Comparison of ENCODE assay signal across 7 mouse cellular contexts in genomic region chr13:67108194-67108820, GRCm38 (mm10). TPM values are rescaled to one million over a fixed set of nuclear protein-coding genes. Genes with fewer than 3 reads are reported as not detected.
DNase-seq lines count a peak whose midpoint lies in the region; ATAC-seq lines count a peak whose summit lies in the region.

TSS of gene Gm28557 (minus strand) at chr13:67108604.

- intact Hi-C loops in gastrocnemius, postnatal 14 days (cut with DNase I; ENCODE audit: low total_unique reads) = no loop called here
- intact Hi-C loops in left cerebral cortex, postnatal 10 days (cut with DNase I) = no loop called here

- DNase-seq in adrenal gland, adult 18-20 months (ENCODE audit: low spot score in 2 of 2) = peak; percentile 75 to 80
- peak; percentile 99 for DNase-seq in embryo, embryonic 10.5 days (ENCODE audit: low spot score)
- peak; percentile 82 for DNase-seq in gastrocnemius, postnatal 14 days
- DNase-seq in left cerebral cortex, postnatal 10 days (ENCODE audit: extremely low spot score in 1 of 2, low spot score in 2 of 2) = peak; percentile 89 to 95
- DNase-seq in right cerebral cortex, postnatal 25 days = peak; percentile 85

- ATAC-seq in inflammation-experienced regulatory T-cells, adult 6 months = peak; percentile 97
- ATAC-seq in megakaryocyte-erythroid progenitor cell, adult 5-6 weeks (replicated peaks; ENCODE audit: low FRiP score, low TSS enrichment, poor library complexity, severe bottlenecking) = peak; percentile 98

RNA-seq across cellular contexts. Expression of gene Gm28557, which starts in this region (rescaled TPM):
- 1 to 10 TPM; 5.5 to 6.5 TPM for total RNA-seq in adrenal gland, adult 18-20 months (2021)
- 1 to 10 TPM in 1 of 2 experiments, under 1 TPM in 1; 0.98 to 1.8 TPM for total RNA-seq in gastrocnemius, postnatal 14 days (2021)
- 1 to 10 TPM; 3.7 to 5.5 (median 4.8) TPM for polyA plus RNA-seq in inflammation-experienced regulatory T-cells, adult 6 months (2017; shearing (Covaris generic))
- total RNA-seq in left cerebral cortex, postnatal 10 days (2021) = 1 to 10 TPM; 1.2 to 1.7 TPM
- total RNA-seq in megakaryocyte-erythroid progenitor cell, adult 5-6 weeks (2014; fragmentation: Nextera tagmentation) = 3.1 and 6.2 TPM in 2 replicates
- 5.3 and 6.3 TPM in 2 replicates for total RNA-seq in megakaryocyte-erythroid progenitor cell, adult 5-6 weeks (2017)

Comparison
In these comparisons a context has a peak if more than half of its experiments do, and no peak if none do; other contexts are left out.
1. Peak in every context shown above with its lines: DNase-seq and ATAC-seq.